Mouse (Mus musculus) liver, adult 2 months (tissue): ENCODE measurements at regions not wholly inside any gene's neighbourhood (a gene's known extent, or its start where the extent isn't known, plus 50 kb on each side); places are given as distances from the start of the nearest gene placed in this dataset.

Experiments used
- CTCF ChIP-seq: fragments of 200-500 bp; IDR thresholded peaks from 2 replicates; pipeline ENCODE4 v1.5.1; 2011; ENCODE audit warnings: low read depth, low read length, control low read depth
- POLR2A ChIP-seq: fragments of 200-500 bp; IDR thresholded peaks from 2 replicates; pipeline ENCODE4 v1.6.1; 2011; ENCODE audit warnings: low read length, control low read depth; ENCODE audit not compliant: insufficient read depth; ENCODE audit errors: extremely low read depth

DNA sequence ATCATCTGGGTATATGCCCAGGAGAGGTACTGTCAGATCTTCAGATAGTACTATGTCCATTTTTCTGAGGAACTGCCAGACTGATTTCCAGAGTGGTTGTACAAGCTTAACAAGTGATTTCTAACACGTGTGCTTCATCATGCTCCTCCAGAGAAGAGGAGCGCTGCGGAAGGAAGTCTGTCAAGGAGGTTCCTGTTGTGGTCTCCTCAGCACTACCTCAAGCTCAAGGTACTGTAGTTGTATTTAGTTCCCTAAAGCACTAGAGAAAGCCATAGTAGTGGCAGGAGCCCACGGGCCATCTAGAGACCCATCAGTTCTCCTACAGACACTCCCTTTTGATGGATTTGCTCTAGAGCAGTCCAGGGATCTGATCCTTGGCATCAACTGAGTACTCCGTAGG, 459.3 kb downstream of the Pik3r1 start:
- TF ChIP-seq POLR2A, result no peak
- TF ChIP-seq CTCF, result no peak
